Mouse (Mus musculus) E14TG2a.4 (cell line): ENCODE data around the gene Mvd.

Experiments
- CTCF ChIP-seq: conservative IDR thresholded peaks from 2 replicates; pipeline ENCODE4 v1.5.1; 2014; ENCODE audit warnings: low read length
- NANOG ChIP-seq: IDR thresholded peaks from 2 replicates; pipeline ENCODE4 v1.6.1; 2014; ENCODE audit warnings: borderline replicate concordance, low read length, mixed read lengths

DNA sequence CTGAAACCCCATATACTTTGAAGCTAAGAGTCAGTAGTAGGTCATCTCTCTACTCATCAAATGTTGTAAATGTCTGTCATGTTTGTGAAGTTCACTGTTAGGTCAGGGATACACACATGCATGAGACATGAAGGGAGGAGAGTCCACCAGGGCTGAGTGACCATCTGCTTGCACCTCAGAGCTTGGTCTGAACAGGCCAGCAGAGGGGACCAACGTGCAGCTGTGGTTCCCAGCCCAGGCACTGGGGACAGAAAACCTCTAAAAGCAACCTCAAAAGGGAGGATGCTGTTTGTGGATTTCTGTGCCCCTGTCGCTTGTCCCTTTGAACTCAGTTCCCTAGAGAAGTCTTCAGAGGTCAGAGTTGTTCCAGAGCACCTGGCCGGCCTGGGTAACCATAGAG lies 2.0 kb upstream of the Mvd start:
- TF ChIP-seq CTCF, result no peak
- no peak for TF ChIP-seq NANOG
